Mouse (Mus musculus) embryonic facial prominence, embryonic 10.5 days (tissue): ENCODE results near the gene Ttc21a. TPM values are rescaled to one million over a fixed set of nuclear protein-coding genes. Genes with fewer than 3 reads are reported as not detected.

Source experiments
- DNase-seq: peaks from one replicate; pipeline ENCODE4 v3.0.0-alpha.2; 2017; ENCODE audit warnings: low spot score
- H3K27ac ChIP-seq: fragments of 300-500 bp; sonication (generic); replicated peaks from 2 replicates; pipeline ENCODE4 v1.5.1; 2016; ENCODE audit warnings: mild to moderate bottlenecking
- H3K27me3 ChIP-seq: fragments of 300-500 bp; sonication (generic); replicated peaks from 2 replicates; pipeline ENCODE4 v1.6.1; 2016; ENCODE audit warnings: low read depth, mild to moderate bottlenecking; ENCODE audit not compliant: poor library complexity, severe bottlenecking
- H3K36me3 ChIP-seq: fragments of 300-500 bp; sonication (generic); replicated peaks from 2 replicates; pipeline ENCODE4 v1.6.1; 2016; ENCODE audit warnings: mild to moderate bottlenecking, moderate library complexity
- H3K4me1 ChIP-seq: fragments of 300-500 bp; sonication (generic); 2 replicates; pipeline ENCODE4 v1.6.1; 2016
- H3K4me3 ChIP-seq: fragments of 300-500 bp; sonication (generic); 2 replicates; pipeline ENCODE4 v1.5.1; 2016; ENCODE audit warnings: mild to moderate bottlenecking, moderate library complexity
- H3K9me3 ChIP-seq: fragments of 300-500 bp; sonication (generic); 2 replicates; pipeline ENCODE4 v1.6.1; 2016; ENCODE audit warnings: mild to moderate bottlenecking
- WGBS: fragments of 180-500 bp; shearing (Covaris S2); methylation state at CpG from one replicate; pipeline ENCODE4 v1.1.7; 2016; 5-methylcytosine and 5-hydroxymethylcytosine counted together
- polyA plus RNA-seq: library from polyadenylated mRNA; unstranded; fragments of >200 nt; fragmentation: Nextera tagmentation; extraction: Ambion mirVana; gene quantifications from 2 replicates; pipeline ENCODE4 v1.2.1, GENCODE M21; 2016

Gene Ttc21a
- polyA plus RNA-seq, 1 experiment from 2014 or later, result 0.47 TPM

DNA sequence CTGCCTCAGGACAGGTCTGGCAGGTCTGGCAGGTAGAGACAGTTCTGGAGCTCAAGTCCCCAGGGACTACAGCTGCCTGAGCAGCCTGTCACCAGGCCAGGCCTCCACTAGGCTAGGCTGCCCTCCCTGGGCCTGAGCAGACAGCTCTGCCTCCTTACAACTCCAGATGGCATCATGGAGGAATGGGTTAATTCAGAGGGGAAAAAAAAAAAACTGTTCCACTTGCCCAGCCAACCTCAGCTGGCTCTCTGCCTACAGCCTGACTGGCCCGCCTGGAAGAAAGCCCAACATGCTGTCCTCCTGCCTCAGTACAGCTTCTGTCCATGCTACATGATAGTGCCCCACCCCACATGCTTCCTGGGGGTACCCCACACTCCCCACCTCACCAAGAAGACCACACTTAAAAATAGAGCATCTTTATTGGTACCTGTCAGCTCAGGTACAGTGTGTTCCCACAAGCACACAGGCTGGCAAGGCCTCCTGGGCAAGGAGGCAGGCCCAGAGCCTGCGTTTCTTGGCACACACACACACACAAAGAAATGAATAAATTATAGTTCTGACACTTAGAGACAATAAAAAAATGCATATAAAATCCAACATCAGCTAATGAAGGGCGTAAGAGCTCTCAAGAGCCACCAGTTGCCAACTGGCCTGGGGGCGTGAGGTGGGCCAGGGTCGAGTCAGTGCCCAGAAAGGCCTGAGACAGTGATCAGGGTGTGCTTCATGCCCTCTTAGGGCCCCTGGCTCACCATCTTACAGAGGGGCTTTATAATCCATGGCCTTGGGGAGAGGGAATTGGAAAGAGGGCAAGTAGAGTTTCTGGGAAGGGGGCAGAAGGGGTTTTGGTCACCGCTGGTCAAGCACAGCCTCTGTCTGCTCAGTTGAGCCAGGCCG is 33.6 kb downstream of the Ttc21a start:
- no peaks in the 10 kb centered on the region for H3K27me3 ChIP-seq
- no peak for DNase-seq
- H3K27ac ChIP-seq, result no peak overlapping the region; the same call in 1 of the 2 replicates
- peaks cover 18% of the 10 kb centered on the region for H3K4me1 ChIP-seq
- no peak overlapping the region for H3K4me3 ChIP-seq
- no peaks in the 10 kb centered on the region for H3K9me3 ChIP-seq
- H3K36me3 ChIP-seq, result peaks cover 43% of the 10 kb centered on the region
- 87% methylated on average over 7 of the region's 7 CpGs for WGBS

DNA sequence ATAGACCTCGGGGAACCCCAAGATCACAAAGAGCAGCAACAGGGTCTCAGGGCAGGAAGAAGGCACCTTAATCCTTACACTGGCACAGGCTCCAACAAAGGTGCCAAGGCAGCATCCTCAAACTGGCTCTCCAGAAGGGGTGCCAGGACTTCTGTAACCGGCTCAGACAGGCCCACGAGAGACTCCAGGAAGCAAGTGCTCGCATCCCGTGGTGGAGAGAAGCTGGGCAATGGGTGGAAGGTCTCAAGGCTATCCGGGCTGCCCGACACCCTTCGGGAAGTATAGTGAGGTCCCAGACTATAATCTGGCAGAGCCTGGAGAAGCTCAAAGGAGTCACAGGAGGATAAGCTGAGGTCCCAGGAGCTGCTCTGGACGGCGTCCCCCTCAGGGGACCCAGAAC is 34.8 kb downstream of the Ttc21a start:
- Histone ChIP-seq H3K4me3 (no peak overlapping the region), H3K4me1 (peaks cover 26% of the 10 kb centered on the region), H3K36me3 (peaks cover 49% of the 10 kb centered on the region), H3K27me3 (no peaks in the 10 kb centered on the region), H3K9me3 (no peaks in the 10 kb centered on the region), H3K27ac (no peak overlapping the region)
- no peak for DNase-seq
- WGBS, result 93% methylated on average over 10 of the region's 10 CpGs

DNA sequence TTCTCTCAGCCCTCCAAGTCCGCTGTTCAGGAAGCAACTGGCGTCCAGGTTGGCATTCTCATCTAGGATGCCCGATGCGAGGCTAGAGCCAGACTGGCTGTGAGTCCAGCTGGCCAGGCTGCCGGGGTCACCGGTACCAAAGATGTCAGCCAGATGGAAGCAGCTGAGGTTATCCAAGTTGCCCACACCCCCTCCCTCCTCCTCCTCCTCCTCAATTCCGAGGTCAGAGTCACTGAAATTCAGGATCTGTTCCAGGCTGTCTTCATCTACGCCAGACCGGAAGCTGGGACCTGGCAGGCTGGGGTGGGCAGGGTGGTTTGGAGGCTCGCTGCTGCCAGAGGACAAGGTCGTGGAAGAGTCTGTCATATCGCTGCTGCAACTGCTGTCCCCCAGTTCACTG is 35.2 kb downstream of the Ttc21a start:
- Histone ChIP-seq H3K4me3 (no peak overlapping the region), H3K9me3 (no peaks in the 10 kb centered on the region), H3K27me3 (no peaks in the 10 kb centered on the region), H3K27ac (no peak overlapping the region), H3K36me3 (peaks cover 49% of the 10 kb centered on the region), H3K4me1 (peaks cover 30% of the 10 kb centered on the region)
- no peak for DNase-seq
- 88% methylated on average over 12 of the region's 12 CpGs for WGBS

DNA sequence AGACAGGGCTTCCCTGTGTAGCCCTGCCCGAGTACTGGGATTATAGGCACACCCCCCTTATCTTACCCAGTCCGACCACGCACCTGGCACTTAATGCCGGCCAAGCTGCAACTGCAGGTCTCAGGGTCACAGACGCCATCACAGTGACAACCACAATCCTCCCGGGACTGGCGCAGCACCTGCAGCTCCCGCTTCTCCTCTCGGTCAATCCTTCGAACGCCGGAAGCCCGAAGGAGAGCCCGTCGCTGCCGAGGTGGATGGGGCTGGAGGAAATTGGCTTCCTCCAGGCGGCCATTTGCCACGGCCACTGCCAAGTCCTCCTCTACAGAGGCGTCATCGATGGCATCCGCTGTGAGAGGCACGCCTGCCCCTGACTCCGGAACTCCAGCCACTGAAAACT is 35.9 kb downstream of the Ttc21a start:
- Histone ChIP-seq H3K27ac (no peak overlapping the region), H3K36me3 (peaks cover 49% of the 10 kb centered on the region), H3K4me1 (peaks cover 37% of the 10 kb centered on the region), H3K4me3 (no peak overlapping the region), H3K27me3 (no peaks in the 10 kb centered on the region), H3K9me3 (no peaks in the 10 kb centered on the region)
- no peak for DNase-seq
- 95% methylated on average over 23 of the region's 23 CpGs for WGBS

DNA sequence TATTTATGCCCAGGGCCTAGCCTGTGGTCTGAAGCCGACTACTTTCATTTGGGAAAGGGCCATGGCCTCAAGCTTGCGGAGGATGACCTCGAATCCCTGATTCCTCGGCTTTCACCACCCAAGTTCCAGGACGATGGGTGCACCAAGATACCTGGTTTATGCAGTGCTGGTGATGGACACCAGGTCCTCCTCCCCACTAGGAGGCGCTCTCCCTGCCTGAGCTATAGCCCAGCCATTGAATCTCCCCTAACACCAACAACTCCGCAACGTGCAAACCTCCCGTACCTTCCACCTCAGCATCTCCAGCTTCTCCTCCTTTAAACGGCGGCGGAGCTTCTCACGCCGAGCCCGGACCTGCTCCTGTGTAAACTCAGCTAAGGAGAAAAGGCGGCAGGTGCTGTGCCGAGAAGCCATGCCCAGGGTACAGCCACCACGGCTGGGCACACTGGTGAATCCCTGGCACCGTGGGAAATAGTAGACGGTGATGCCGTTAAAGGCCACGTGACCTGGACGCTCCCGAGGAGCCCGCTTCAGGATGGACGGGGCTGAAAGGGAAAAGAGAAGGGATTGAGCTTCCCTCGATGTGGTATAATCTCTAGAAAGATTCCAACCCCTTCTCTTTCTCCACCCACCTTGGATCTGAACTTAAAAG is 36.6 kb downstream of the Ttc21a start:
- H3K4me3 ChIP-seq, result no peak overlapping the region
- peaks cover 49% of the 10 kb centered on the region for H3K36me3 ChIP-seq
- 92% methylated on average over 27 of the region's 27 CpGs for WGBS
- H3K27me3 ChIP-seq, result no peaks in the 10 kb centered on the region
- peak; percentile 26 for DNase-seq
- peaks cover 44% of the 10 kb centered on the region for H3K4me1 ChIP-seq
- no peak overlapping the region for H3K27ac ChIP-seq
- no peaks in the 10 kb centered on the region for H3K9me3 ChIP-seq

DNA sequence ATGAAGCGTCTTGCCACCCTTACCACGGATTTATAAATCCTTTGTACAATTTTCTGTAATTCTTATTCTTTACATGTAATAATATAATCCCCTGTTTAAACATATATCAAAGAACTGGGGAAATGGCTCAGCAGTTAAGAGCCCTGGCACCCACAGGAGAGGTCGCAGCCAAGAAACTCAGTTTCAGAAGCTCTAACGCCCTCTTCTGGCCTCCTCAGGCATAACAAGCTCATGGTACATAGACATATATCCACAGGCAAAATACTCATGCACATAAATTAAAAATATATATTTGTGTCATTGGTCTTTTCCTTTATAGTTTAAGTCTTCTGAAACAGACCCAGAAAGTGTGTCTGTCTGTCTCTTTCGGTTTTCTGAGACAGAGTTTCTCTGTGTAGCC is 37.2 kb downstream of the Ttc21a start:
- no peaks in the 10 kb centered on the region for H3K9me3 ChIP-seq
- H3K27ac ChIP-seq, result no peak overlapping the region
- 83% methylated on average over 5 of the region's 5 CpGs for WGBS
- H3K4me3 ChIP-seq, result no peak overlapping the region
- H3K27me3 ChIP-seq, result no peaks in the 10 kb centered on the region
- peaks cover 49% of the 10 kb centered on the region for H3K36me3 ChIP-seq
- DNase-seq, result no peak
- peaks cover 51% of the 10 kb centered on the region for H3K4me1 ChIP-seq

DNA sequence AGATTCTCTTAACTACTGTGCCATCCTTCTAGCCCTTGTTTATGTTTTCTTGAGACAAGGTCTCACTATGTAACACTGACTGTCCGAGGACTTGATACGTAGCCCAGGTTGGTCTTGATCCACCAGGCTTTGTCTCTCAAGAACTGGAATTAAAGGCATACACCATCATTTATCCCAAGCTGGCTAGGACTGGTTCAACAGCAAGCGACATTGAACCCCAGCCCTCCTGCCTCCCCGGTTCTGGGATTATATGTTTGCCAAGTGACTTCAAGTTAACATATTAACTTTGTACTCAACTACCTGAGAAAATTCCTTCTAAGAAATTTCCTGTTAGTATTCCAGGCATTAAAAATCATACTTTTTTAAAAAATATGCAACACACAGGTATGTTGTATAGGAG is 37.9 kb downstream of the Ttc21a start:
- Histone ChIP-seq H3K4me1 (peaks cover 53% of the 10 kb centered on the region), H3K27me3 (no peaks in the 10 kb centered on the region), H3K27ac (no peak overlapping the region), H3K36me3 (peaks cover 49% of the 10 kb centered on the region), H3K9me3 (no peaks in the 10 kb centered on the region), H3K4me3 (no peak overlapping the region)
- no peak for DNase-seq
- 96% methylated on average over 4 of the region's 4 CpGs for WGBS

DNA sequence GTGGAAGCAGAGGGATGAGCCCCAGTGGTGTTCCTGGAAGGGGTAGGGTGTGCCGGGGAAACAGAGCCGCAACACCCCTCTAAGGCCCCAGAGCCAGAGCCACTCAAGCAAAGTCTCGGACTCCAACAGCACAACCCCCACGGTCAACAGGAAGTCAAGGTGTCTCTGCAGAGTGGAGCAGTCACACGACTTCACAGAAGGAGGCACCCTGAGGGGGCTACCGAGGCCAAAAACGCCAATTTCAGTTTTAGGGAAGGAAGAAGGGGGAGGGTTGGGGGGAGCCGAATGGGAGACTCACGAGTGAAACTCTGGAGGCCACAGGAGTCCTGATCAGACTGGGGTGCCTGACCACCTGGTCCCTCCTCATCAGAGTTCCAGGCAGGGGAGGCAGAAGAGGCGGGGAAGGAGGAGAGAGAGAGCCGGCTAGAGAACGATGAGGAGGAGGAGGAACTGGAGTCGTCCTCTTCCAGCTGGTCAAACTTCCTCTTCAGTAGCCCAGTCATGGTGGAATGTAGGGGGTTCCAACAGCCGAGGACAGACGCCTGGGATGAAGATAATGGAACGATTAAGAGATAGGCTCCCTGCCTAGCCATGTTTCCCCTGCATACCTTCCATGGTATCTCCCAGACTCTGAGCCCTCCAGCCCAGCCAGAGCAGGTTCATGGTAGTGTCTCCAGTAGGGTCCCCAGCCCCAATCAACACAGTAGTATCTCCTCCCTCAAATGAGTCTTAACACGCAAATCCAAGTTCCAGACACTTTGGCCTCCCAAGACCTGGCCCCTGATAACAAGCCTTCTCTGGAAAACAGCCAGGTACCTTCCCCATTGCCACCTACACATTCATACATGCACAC is 39.5 kb downstream of the Ttc21a start:
- 56% methylated on average over 17 of the region's 17 CpGs for WGBS
- H3K4me1 ChIP-seq, result peaks cover 56% of the 10 kb centered on the region
- peaks cover 41% of the 10 kb centered on the region for H3K36me3 ChIP-seq
- no peak overlapping the region for H3K4me3 ChIP-seq
- peak overlapping the region; percentile 63 for H3K27ac ChIP-seq
- no peaks in the 10 kb centered on the region for H3K9me3 ChIP-seq
- DNase-seq, result no peak
- no peaks in the 10 kb centered on the region for H3K27me3 ChIP-seq

DNA sequence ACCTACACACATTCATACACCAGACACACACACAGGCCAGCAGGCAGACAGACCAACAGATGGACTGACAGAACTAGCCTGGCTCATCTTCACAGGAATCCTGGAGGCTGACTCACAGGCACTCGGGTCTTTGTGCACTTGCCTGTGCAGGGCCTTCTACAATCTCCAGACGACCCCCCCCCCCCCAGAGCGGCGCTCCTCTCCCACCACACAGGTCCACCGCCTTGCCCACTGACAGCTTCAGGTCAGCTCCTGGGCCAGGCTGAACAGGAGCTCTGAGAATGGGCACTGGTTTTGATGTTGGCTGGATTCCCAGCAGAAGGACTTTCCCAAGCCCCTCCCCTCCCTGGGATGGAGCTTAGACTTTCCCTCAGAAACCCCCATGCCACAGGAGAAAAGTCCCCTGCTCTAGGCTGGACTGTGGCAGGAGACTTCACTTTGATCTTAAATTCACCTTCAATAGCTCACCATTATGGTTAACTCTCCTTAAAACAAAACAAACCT is 40.2 kb downstream of the Ttc21a start:
- Histone ChIP-seq H3K4me1 (peaks cover 63% of the 10 kb centered on the region), H3K4me3 (no peak overlapping the region), H3K27me3 (no peaks in the 10 kb centered on the region), H3K9me3 (no peaks in the 10 kb centered on the region), H3K27ac (peak overlapping the region; percentile 63), H3K36me3 (peaks cover 34% of the 10 kb centered on the region)
- 64% methylated on average over 5 of the region's 5 CpGs for WGBS
- DNase-seq, result no peak

DNA sequence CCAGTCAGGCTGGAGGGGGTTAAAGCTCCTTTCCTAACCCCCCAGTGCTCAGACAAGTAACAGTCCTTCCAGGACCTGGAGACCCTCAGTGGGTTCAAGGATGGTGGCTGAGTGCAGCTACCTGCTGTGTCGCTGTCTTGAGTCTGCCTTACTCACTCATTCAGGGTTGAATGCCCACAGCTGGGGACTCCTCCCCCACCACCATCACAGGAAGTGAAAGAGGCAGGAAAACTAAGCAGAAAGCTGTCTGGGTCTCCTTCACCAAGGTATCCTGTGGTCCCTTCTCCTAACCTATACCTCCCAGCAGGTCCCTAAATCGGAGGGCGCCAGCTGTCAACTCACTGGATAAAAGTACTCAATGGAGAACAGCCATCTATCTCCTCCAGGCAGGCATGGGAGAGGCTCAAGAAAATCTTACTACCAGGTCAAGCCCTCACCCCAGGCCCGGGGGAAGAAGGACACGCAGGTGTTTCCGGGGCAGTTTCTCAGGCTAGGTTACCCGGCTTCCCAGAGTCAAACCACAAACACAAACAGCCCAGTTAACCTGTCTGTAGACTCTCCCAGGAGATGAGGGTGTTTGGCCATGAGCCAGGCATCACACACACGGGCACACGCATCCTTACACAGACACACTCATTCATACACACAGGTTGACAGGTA is 40.9 kb downstream of the Ttc21a start:
- no peaks in the 10 kb centered on the region for H3K9me3 ChIP-seq
- no peaks in the 10 kb centered on the region for H3K27me3 ChIP-seq
- H3K4me1 ChIP-seq, result peaks cover 70% of the 10 kb centered on the region
- 0 out of 2 replicates have a peak overlapping the region, but pooled peaks have one; percentile 11 for H3K4me3 ChIP-seq
- H3K36me3 ChIP-seq, result peaks cover 28% of the 10 kb centered on the region
- WGBS, result 47% methylated on average over 9 of the region's 9 CpGs
- no peak for DNase-seq
- peak overlapping the region; percentile 63 for H3K27ac ChIP-seq

DNA sequence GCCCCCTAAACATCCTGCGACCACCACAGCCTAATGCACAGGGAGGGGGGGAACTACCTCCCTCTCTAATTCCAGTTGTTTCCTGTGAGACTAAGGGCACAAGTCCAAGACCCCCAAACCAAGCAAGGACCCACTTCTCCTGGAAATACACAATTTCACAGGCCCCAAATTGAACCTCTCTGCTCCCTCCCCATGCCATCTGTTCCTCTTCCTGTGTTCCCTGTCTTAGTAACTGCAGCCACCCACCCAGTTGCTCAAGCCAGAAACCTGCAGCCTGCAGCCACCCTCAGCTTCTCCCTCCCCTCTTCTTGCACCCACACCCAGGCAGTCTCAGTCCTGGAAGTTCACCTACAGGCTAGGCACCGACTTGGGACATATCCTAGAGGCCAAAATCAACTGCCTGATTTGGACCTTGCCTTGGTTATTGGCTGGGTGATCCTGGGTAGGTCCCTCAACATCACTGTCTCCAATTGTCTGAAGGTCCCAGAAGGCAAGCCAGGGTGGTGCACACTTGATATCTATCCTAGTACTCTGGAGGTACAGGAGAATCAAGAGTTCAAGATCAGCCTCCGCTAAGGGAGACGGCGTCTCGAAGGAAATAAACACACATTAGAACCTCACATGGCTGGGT is 41.5 kb downstream of the Ttc21a start:
- peaks cover 21% of the 10 kb centered on the region for H3K36me3 ChIP-seq
- peaks cover 76% of the 10 kb centered on the region for H3K4me1 ChIP-seq
- 84% methylated on average over 6 of the region's 6 CpGs for WGBS
- no peak overlapping the region for H3K4me3 ChIP-seq
- peak overlapping the region; percentile 63; the same call in 1 of the 2 replicates for H3K27ac ChIP-seq
- H3K27me3 ChIP-seq, result no peaks in the 10 kb centered on the region
- DNase-seq, result no peak
- no peaks in the 10 kb centered on the region for H3K9me3 ChIP-seq
